Mouse (Mus musculus) neural tube, embryonic 11.5 days (tissue): ENCODE results near the gene Rab31. TPM values are rescaled to one million over a fixed set of nuclear protein-coding genes. Genes with fewer than 3 reads are reported as not detected.

Source experiments
- ATAC-seq: fragments of 200-750 bp; cut with Nextera tagmentation; 2 replicates; pipeline ENCODE4 v1.8.0; 2017; ENCODE audit warnings: moderate number of reproducible peaks, mild to moderate bottlenecking, moderate TSS enrichment, moderate library complexity; ENCODE audit not compliant: insufficient read depth, low FRiP score, low TSS enrichment
- DNase-seq: peaks from one replicate; pipeline ENCODE4 v3.0.0-alpha.2; 2015; ENCODE audit warnings: low spot score
- H3K27ac ChIP-seq: fragments of 300-500 bp; sonication (generic); 2 replicates; pipeline ENCODE4 v1.5.1; 2014; ENCODE audit warnings: low read depth, mild to moderate bottlenecking, low read length
- H3K27me3 ChIP-seq: fragments of 300-500 bp; sonication (generic); 2 replicates; pipeline ENCODE4 v1.6.1; 2014; ENCODE audit warnings: mild to moderate bottlenecking, low read length, mixed read lengths; ENCODE audit not compliant: control insufficient read depth, insufficient read depth
- H3K36me3 ChIP-seq: fragments of 300-500 bp; sonication (generic); 2 replicates; pipeline ENCODE4 v1.6.1; 2014; ENCODE audit warnings: mild to moderate bottlenecking, low read length, moderate library complexity, mixed read lengths; ENCODE audit not compliant: control insufficient read depth, insufficient read depth
- H3K4me1 ChIP-seq: fragments of 300-500 bp; sonication (generic); 2 replicates; pipeline ENCODE4 v1.6.1; 2014; ENCODE audit warnings: low read length, mixed read lengths; ENCODE audit not compliant: control insufficient read depth, insufficient read depth
- H3K4me2 ChIP-seq: fragments of 300-500 bp; sonication (generic); 2 replicates; pipeline ENCODE4 v1.6.1; 2014; ENCODE audit warnings: low read depth, mild to moderate bottlenecking, moderate library complexity
- H3K4me3 ChIP-seq: fragments of 300-500 bp; sonication (generic); 2 replicates; pipeline ENCODE4 v1.5.1; 2014; ENCODE audit warnings: low read depth, low read length
- H3K9ac ChIP-seq: fragments of 300-500 bp; sonication (generic); 2 replicates; pipeline ENCODE4 v1.6.1; 2014; ENCODE audit warnings: mild to moderate bottlenecking, low read length
- H3K9me3 ChIP-seq: fragments of 300-500 bp; sonication (generic); 2 replicates; pipeline ENCODE4 v1.6.1; 2016; ENCODE audit warnings: low read length; ENCODE audit not compliant: control insufficient read depth
- WGBS: fragments of 180-500 bp; shearing (Covaris S2); extraction: QIAGEN DNeasy Blood & Tissue Kit; methylation state at CpG from one replicate; pipeline ENCODE4 v1.1.7; 2014; 5-methylcytosine and 5-hydroxymethylcytosine counted together
- polyA plus RNA-seq: library from polyadenylated mRNA; unstranded; fragments of >200 nt; fragmentation: Nextera tagmentation; extraction: Ambion mirVana; gene quantifications from 2 replicates; pipeline ENCODE4 v1.2.1, GENCODE M21; 2014

Gene Rab31
- polyA plus RNA-seq, 1 experiment from 2014 or later = 84.7 TPM

- H3K4me3 ChIP-seq = no peak overlapping the region
- peaks cover 13% of the 10 kb centered on the region for H3K4me1 ChIP-seq
- no peak overlapping the region for H3K9ac ChIP-seq
- no peaks in the 10 kb centered on the region for H3K27me3 ChIP-seq
- no peak for ATAC-seq
- no peaks in the 10 kb centered on the region for H3K9me3 ChIP-seq
- H3K36me3 ChIP-seq = no peaks in the 10 kb centered on the region
- H3K4me2 ChIP-seq = no peak overlapping the region
- no peak for DNase-seq
- 76% methylated on average over 7 of the region's 7 CpGs for WGBS
- no peak overlapping the region for H3K27ac ChIP-seq
Measured at GRCm38 (mm10) chr17:65774439-65774838, 1.9 kb upstream of the Rab31 start.

- no peak for DNase-seq
Measured at GRCm38 (mm10) chr17:65773617-65774016, 1.1 kb upstream of the Rab31 start.

GRCm38 (mm10) chr17:65770982-65771915 lies 1.3 kb downstream of the Rab31 start:
- H3K4me1 ChIP-seq = peaks cover 16% of the 10 kb centered on the region
- H3K27me3 ChIP-seq = no peaks in the 10 kb centered on the region
- DNase-seq = no peak
- peak overlapping the region; percentile 87 for H3K4me2 ChIP-seq
- WGBS = 20% methylated on average over 17 of the region's 17 CpGs
- H3K9ac ChIP-seq = peak overlapping the region; percentile 83
- H3K9me3 ChIP-seq = no peaks in the 10 kb centered on the region
- no peak for ATAC-seq
- no peak overlapping the region for H3K27ac ChIP-seq
- no peaks in the 10 kb centered on the region for H3K36me3 ChIP-seq
- H3K4me3 ChIP-seq = peak overlapping the region; percentile 64

More at GRCm38 (mm10) chr17:65773617-65774016, 1.1 kb upstream of the Rab31 start:
- no peak for ATAC-seq
- H3K4me1 ChIP-seq = peaks cover 16% of the 10 kb centered on the region
- no peak overlapping the region for H3K27ac ChIP-seq
- no peaks in the 10 kb centered on the region for H3K9me3 ChIP-seq
- 68% methylated on average over 4 of the region's 4 CpGs for WGBS
- H3K9ac ChIP-seq = no peak overlapping the region
- H3K4me2 ChIP-seq = no peak overlapping the region
- H3K4me3 ChIP-seq = no peak overlapping the region
- H3K36me3 ChIP-seq = no peaks in the 10 kb centered on the region
- H3K27me3 ChIP-seq = no peaks in the 10 kb centered on the region

- peaks cover 16% of the 10 kb centered on the region for H3K4me1 ChIP-seq
- H3K9me3 ChIP-seq = no peaks in the 10 kb centered on the region
- H3K27ac ChIP-seq = no peak overlapping the region
- no peaks in the 10 kb centered on the region for H3K27me3 ChIP-seq
- no peak overlapping the region for H3K4me2 ChIP-seq
- WGBS = 70% methylated on average over 5 of the region's 5 CpGs
- no peak for ATAC-seq
- no peak overlapping the region for H3K9ac ChIP-seq
- no peak overlapping the region for H3K4me3 ChIP-seq
- no peaks in the 10 kb centered on the region for H3K36me3 ChIP-seq
- no peak for DNase-seq
Measured at GRCm38 (mm10) chr17:65768486-65768885, 4.1 kb downstream of the Rab31 start.

- H3K4me1 ChIP-seq = no peaks in the 10 kb centered on the region
- no peak for ATAC-seq
- WGBS = 94% methylated on average over 14 of the region's 14 CpGs
Measured at GRCm38 (mm10) chr17:65763221-65763620, 9.3 kb downstream of the Rab31 start.

GRCm38 (mm10) chr17:65757150-65757549 lies 15.4 kb downstream of the Rab31 start:
- Histone ChIP-seq H3K9ac (no peak overlapping the region), H3K4me3 (no peak overlapping the region), H3K36me3 (peaks cover 3% of the 10 kb centered on the region; the same call in 1 of the 2 replicates), H3K27me3 (no peaks in the 10 kb centered on the region), H3K4me2 (no peak overlapping the region), H3K27ac (no peak overlapping the region), H3K4me1 (no peaks in the 10 kb centered on the region), H3K9me3 (no peaks in the 10 kb centered on the region)
- ATAC-seq (no peak), DNase-seq (no peak)
- 82% methylated on average over 6 of the region's 6 CpGs for WGBS

More at GRCm38 (mm10) chr17:65763221-65763620, 9.3 kb downstream of the Rab31 start:
- no peak overlapping the region for H3K27ac ChIP-seq
- no peak overlapping the region for H3K4me2 ChIP-seq
- no peak for DNase-seq
- no peak overlapping the region for H3K9ac ChIP-seq
- H3K27me3 ChIP-seq = no peaks in the 10 kb centered on the region
- no peak overlapping the region for H3K4me3 ChIP-seq
- no peaks in the 10 kb centered on the region for H3K9me3 ChIP-seq
- H3K36me3 ChIP-seq = no peaks in the 10 kb centered on the region; the same call in 1 of the 2 replicates

- ATAC-seq = no peak
- H3K4me2 ChIP-seq = no peak overlapping the region
- no peak overlapping the region for H3K9ac ChIP-seq
- H3K4me3 ChIP-seq = no peak overlapping the region
- peaks cover 3% of the 10 kb centered on the region; the same call in 1 of the 2 replicates for H3K36me3 ChIP-seq
- H3K27ac ChIP-seq = no peak overlapping the region
- DNase-seq = no peak
- 93% methylated on average over 3 of the region's 3 CpGs for WGBS
- H3K9me3 ChIP-seq = no peaks in the 10 kb centered on the region
- no peaks in the 10 kb centered on the region for H3K27me3 ChIP-seq
- H3K4me1 ChIP-seq = no peaks in the 10 kb centered on the region
Measured at GRCm38 (mm10) chr17:65755857-65756256, 16.7 kb downstream of the Rab31 start.

- ATAC-seq (no peak), DNase-seq (no peak)
- Histone ChIP-seq H3K9me3 (no peaks in the 10 kb centered on the region), H3K4me3 (no peak overlapping the region), H3K4me2 (no peak overlapping the region), H3K27me3 (no peaks in the 10 kb centered on the region), H3K4me1 (no peaks in the 10 kb centered on the region), H3K36me3 (peaks cover 3% of the 10 kb centered on the region; the same call in 1 of the 2 replicates), H3K9ac (no peak overlapping the region), H3K27ac (no peak overlapping the region)
- 95% methylated on average over 6 of the region's 6 CpGs for WGBS
Measured at GRCm38 (mm10) chr17:65753130-65753529, 19.4 kb downstream of the Rab31 start.

- Histone ChIP-seq H3K4me2 (no peak overlapping the region), H3K9me3 (no peaks in the 10 kb centered on the region), H3K9ac (no peak overlapping the region), H3K27me3 (no peaks in the 10 kb centered on the region), H3K27ac (no peak overlapping the region), H3K4me3 (no peak overlapping the region), H3K36me3 (peaks cover 3% of the 10 kb centered on the region; the same call in 1 of the 2 replicates), H3K4me1 (no peaks in the 10 kb centered on the region)
- DNase-seq (no peak), ATAC-seq (no peak)
Measured at GRCm38 (mm10) chr17:65750301-65750700, 22.3 kb downstream of the Rab31 start.
